Mouse (Mus musculus): ENCODE measurements around the gene Ccnb1.

- TF ChIP-seq CTCF (IDR thresholded peaks at IDR 0.05; ENCODE audit: low read depth, low read length) (no peak), POLR2A (IDR thresholded peaks at IDR 0.05; ENCODE audit: extremely low read depth, insufficient read depth, low read length) (no peak)
Observed at GRCm38 (mm10) chr13:100814451-100814850, 28.1 kb upstream of the Ccnb1 start.
